Mouse (Mus musculus) stomach, postnatal 0 days (tissue): ENCODE data around the gene Top2b.

ENCODE experiments used
- CTCF ChIP-seq: IDR thresholded peaks from 2 replicates; pipeline ENCODE4 v1.5.1; 2016; ENCODE audit warnings: antibody characterized with exemption, low read depth, mild to moderate bottlenecking, moderate library complexity
- EP300 ChIP-seq: optimal IDR thresholded peaks from 2 replicates; pipeline ENCODE3; 2016; ENCODE audit warnings: antibody characterized with exemption

DNA sequence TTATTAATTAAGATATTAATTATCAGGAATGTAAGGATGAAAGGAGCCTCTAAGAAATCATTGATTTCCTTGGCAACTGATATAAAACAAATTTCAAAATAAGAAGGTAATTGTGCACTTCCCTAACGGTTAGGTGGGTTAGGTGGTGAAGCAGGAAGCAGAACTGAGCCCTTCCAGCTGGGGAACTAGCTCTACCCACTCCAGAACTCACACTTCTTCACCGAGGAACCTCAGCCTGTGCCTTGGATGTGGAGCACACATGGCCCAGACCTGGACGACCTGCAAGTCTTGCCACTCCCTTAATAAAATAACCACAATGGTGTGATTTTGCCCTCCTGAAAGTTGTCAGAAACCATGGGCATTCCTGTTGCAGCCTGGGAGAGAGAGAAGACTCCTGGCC lies 35.2 kb upstream of the Top2b start:
- no peak for TF ChIP-seq EP300
- TF ChIP-seq CTCF: no peak
